Mouse (Mus musculus): ENCODE measurements around the gene Psmc3ip.
"Not testable (repeated sequence)": the region's sequence is repeated elsewhere in the genome, so short reads cannot be mapped to it uniquely, and the experiment has no call there.

Gene Psmc3ip

DNA sequence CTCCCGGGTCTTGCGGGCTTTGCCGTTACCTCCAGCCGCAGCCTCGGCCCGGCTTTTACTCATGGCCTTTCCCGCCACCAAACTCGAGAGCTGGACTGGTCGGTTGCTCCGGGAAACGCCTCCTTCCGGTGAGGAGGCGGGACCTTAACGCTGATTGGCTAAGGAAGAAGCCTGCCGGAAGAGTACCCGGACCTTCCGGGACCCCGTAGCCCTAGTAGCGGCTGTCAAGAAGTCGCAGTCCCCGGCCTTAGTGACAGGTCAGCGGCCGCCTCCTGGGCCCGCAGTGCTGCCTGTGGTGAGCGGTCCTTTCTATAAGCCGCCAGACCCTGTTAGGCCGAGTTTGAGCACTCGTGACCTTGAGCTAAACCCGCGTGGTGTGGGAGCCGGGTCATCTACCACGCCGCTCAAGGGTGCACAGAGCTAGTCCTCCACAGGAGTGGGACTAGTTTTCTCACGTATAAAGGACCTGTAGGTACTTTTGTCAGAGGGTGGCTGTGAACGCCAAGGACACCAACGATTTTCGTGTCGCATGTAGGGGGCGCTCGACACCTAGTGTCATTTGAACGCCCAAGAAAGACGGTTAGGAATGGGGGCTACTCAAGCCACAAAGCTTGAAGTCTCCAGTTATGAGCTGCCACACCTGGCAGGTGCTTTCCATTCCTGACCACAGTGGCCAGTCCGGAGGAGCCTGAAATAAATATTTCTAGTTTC lies at the start of gene Psmc3ip:
Psmc3ip (minus strand) TSS at position 123 of the 711 bp plus-strand sequence.
- peak; percentile 83 to 94 for DNase-seq (ENCODE audit: low spot score in 2 of 2)

DNA sequence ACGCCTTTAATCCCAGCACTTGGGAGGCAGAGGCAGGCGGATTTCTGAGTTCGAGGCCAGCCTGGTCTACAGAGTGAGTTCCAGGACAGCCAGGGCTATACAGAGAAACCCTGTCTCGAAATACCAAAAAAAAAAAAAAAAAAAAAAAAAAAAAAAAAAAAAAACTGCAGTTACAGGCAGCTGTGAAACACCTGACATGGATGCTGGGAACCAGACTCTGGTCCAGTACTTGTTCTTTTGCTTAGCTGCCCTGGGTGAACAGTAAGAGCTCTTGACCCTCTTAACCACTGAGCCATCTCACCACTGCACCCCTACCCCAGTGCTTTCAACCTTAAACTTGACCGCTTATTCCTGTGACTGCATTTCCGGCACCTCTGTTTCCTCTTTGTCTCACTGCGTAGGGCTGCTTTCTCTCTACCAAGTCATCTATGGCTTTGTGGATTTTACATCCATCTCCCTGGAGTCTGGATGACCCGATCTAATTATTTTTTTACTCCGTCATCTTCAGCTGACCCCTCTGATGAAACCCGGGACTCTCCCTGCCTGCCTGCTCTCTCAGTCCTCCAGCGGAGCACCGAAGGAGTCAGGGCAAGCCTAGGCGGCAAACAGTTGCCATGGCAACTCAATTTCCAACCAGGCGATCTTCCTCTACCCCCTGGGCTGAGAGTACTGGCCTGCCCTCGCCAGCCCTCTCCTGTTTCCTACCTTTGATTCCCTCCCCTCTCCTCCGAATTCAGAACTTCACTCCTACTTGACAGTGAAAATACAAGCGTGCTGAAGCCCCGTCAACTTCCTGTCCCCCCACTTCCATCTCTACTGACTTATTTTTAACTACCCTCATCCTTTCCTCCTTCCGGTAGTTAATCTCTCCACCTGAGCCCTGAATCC lies 48.3 kb upstream of the Psmc3ip start:
- DNase-seq (ENCODE audit: low spot score in 2 of 2) = peak in 1 of 2 experiments; percentile 50

- no peak for DNase-seq (ENCODE audit: low spot score in 2 of 2)
Measured at GRCm38 (mm10) chr11:101142215-101142967, 47.2 kb upstream of the Psmc3ip start.

GRCm38 (mm10) chr11:101141088-101141487 lies 45.9 kb upstream of the Psmc3ip start:
- no peak for DNase-seq (ENCODE audit: low spot score in 2 of 2)

- no peak for DNase-seq (ENCODE audit: low spot score in 2 of 2)
Measured at GRCm38 (mm10) chr11:101140164-101140819, 45.1 kb upstream of the Psmc3ip start.

GRCm38 (mm10) chr11:101138536-101139181 lies 43.4 kb upstream of the Psmc3ip start:
- DNase-seq (ENCODE audit: low spot score in 2 of 2) = no peak

DNA sequence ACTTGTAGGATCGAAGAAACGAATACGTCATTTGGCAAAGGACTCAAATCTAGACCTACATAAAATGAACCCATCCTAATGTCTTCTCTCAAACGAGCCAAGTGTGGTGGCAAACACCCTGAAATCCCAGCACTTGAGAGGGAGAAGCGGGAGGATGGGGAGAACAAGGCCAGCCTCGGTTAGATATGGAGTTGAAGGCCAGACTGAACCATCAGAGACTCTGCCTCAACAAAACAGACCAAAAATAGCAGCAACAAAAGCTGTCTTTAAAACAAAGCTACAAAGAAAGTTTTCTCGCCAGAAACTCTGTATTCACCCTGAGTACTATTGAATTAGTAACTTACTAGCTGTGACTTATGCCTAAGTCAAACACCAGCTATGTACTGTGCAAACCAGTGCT lies 41.8 kb upstream of the Psmc3ip start:
- no peak for DNase-seq (ENCODE audit: low spot score in 2 of 2)

GRCm38 (mm10) chr11:101134217-101134865 lies 39.1 kb upstream of the Psmc3ip start:
- no peak for DNase-seq (ENCODE audit: low spot score in 2 of 2)

DNA sequence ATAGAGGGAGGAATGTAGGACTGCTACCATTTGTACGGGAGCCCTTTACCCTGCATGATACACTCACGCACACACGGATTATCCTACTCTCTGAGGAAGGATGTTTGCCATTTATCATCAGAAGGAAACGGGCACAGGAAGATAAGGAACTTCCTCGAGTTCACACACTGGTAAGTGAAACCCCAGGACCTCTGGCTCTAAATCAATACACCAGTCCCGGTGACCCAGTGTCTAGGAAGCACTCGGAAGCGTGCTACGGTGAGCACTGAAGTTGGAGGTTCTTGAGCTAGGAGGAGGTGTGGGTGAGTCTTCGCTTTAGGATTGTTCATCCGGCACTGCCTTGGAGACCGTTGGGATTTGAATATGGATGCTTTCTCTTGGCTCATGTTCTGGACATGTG lies 37.8 kb upstream of the Psmc3ip start:
- DNase-seq (ENCODE audit: low spot score in 2 of 2) = no peak

DNA sequence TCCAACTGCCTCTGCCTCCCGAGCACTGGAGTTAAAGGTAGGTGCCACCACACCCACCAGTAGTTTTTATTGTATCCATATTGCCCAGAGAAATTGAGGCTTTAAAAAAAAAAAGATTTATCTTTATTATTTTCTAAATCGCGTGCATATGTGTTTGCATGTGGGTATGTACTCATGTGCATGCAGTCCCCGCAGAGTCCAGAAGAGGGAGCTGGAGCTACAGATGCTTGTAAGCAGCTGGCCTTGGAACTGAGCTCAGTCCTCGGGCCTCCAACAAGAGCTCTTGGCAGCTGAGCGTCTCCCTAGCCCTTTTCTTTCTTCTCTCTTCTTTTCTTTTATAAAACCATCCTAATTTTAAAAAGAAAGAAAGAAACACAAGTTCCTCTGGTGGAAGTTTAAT lies 36.5 kb upstream of the Psmc3ip start:
- DNase-seq (ENCODE audit: low spot score in 2 of 2) = peak in 1 of 2 experiments; percentile 48

GRCm38 (mm10) chr11:101131187-101131586 lies 36.0 kb upstream of the Psmc3ip start:
- DNase-seq (ENCODE audit: low spot score in 2 of 2) = no peak

DNA sequence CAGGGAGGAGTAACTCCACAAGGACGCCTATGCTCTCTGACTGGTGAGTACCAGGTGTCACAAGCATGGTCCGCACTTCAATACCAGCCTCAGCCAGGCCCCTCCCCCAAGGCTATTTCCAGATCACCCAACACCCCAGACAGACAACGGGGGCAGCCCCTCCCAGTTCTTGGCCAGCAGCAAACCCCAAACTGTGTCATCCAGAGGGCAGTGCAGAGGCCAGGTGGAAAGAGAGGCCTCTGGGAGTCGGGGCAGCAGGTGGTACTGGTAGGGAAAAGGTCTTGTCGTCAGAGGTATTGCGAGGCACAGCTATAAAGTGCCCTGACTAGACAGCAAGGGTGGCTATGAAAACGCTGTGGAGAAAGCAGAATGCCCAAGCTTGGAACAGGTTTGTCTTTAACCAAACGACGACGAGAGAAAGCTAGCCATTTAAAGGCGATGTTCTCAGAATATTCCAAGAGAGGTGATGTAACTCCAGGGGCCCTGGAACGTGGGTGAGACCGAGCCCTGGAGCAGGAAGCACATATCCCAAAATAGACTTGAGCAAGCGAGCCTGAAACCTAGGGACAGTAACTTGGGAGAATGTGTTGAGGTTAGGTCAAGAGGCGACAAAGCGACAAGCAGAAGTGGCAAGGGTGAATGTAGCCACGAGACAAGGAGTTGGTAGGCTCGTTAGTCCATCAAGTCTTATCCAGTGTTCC lies 35.0 kb upstream of the Psmc3ip start:
- no peak for DNase-seq (ENCODE audit: low spot score in 2 of 2)

GRCm38 (mm10) chr11:101128996-101129577 lies 33.9 kb upstream of the Psmc3ip start:
- no peak for DNase-seq (ENCODE audit: low spot score in 2 of 2)

- DNase-seq (ENCODE audit: low spot score in 2 of 2) = no peak
Measured at GRCm38 (mm10) chr11:101127075-101127474, 31.8 kb upstream of the Psmc3ip start.

GRCm38 (mm10) chr11:101125008-101125407 lies 29.8 kb upstream of the Psmc3ip start:
- DNase-seq (ENCODE audit: low spot score in 2 of 2) = not testable (repeated sequence)

DNA sequence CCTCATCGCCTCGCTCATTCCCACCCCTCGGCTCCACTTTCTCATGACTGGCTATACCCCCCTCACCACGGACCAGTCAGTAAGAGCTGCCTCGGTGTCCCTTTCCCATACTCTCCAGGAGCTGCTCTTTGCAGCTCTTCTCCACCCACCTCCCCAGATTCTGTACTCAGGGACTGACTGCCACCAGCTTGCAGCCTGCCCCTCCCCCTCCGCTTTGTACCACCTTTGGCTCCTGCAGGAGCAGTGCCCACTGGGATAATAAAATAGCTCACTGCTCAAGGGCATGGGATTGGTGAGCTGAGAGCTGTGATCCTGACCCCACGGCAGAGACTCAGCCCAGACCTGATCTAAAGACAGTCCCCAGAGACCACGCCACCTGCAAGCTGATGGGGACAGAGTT lies 29.3 kb upstream of the Psmc3ip start:
- DNase-seq (ENCODE audit: low spot score in 2 of 2) = not testable (repeated sequence)

DNA sequence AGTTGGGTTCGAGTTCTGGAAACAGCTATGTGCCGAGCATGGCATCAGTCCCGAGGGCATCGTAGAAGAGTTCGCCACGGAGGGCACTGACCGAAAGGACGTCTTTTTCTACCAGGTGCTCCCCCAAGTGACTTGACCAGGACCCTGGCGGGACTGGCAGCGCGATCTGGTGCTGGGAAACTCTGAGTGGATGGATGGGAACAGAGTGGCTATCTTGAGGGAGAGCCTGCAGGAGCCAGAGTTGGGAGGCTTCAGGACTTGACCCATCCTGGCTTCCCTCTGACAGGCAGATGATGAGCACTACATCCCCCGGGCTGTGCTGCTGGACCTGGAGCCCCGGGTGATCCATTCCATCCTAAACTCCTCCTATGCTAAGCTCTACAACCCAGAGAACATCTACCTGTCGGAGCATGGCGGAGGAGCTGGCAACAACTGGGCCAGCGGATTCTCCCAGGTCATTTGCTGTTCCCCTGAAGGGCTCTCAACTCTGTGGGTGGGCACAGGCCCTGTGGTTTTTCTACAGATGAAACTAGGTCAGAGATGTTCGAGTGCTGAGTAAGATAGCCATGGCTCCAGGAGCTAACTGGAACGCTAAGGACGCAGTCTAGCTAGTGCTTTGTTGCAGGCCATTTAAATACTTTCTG lies 25.4 kb upstream of the Psmc3ip start:
- no peak for DNase-seq (ENCODE audit: low spot score in 2 of 2)

DNA sequence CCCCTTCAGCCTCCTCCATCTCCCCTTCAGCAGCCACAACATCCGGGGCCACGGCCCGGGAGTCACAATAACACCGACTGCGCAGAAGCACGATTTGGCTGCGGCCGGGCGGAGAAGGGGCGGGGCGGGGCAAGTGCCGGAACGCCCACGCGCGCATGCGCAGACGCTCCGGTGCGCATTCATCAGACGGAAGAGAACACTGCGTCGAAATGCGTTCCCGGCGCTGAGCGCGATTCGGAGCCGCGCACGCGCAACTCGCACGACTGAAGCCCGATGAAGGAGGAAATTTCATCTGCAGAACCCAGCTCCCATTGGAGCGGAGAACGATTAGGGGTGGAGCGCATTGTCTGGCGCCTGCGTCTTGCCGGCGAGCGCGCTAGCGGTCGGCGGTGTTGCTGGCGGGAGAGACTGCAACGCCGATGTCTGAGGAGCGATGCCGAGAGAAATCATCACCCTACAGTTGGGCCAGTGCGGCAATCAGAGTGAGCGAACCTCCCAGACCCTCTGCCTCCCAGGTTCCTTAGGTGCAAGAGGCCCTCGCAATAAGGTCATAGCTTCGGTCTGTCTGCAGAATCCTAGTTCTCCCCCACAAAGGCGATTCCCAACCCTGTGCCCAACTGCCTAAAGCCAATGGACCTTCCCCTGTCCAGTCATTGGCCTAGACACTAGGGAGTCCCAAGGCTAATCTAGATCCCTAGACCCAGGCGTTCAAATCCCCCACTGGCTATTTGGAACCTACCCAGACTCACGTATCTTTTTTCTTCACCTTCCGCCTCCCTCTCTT lies 24.7 kb upstream of the Psmc3ip start, which contains the start of the genes Retreg3 and Tubg1:
Retreg3 (minus strand) TSS at position 133 of the 784 bp plus-strand sequence.
Tubg1 (plus strand) TSS at position 178 of the 784 bp plus-strand sequence.
- peak; percentile 98 to 100 for DNase-seq (ENCODE audit: low spot score in 2 of 2)
